8 mouse cellular contexts compared by ENCODE assay signal in genomic region chr7:4119344-4119902, GRCm38 (mm10). TPM values are rescaled to one million over a fixed set of nuclear protein-coding genes. Genes with fewer than 3 reads are reported as not detected.
DNase-seq lines count a peak whose midpoint lies in the region; ATAC-seq and TF ChIP-seq lines count a peak whose summit lies in the region.

Gene Ttyh1 (plus strand): TSS chr7:4119408.

- H3K4me3 ChIP-seq in kidney, adult 2 months (ENCODE audit: insufficient read depth, low read depth, low read length), result peak within 1 kb of the TSS; percentile 36
- H3K4me3 ChIP-seq in forebrain, postnatal 0 days (ENCODE audit: low read depth, low read length), result peak within 1 kb of the TSS; percentile 57
- H3K4me3 ChIP-seq in midbrain, embryonic 11.5 days (ENCODE audit: low read depth, low read length), result peak within 1 kb of the TSS; percentile 64

- peak; percentile 52 for TF ChIP-seq CTCF in kidney, adult 2 months (conservative IDR thresholded peaks at IDR 0.05; ENCODE audit: insufficient read depth, insufficient read length, low read depth, low read length)
- peak; percentile 92 for TF ChIP-seq CTCF in forebrain, postnatal 0 days (IDR thresholded peaks at IDR 0.05; ENCODE audit: low read depth)

- TF ChIP-seq POLR2A in kidney, adult 2 months (IDR thresholded peaks at IDR 0.05; ENCODE audit: low read depth, low read length), result no peak

- peak within 1 kb of the TSS; percentile 58 for H3K4me2 ChIP-seq in forebrain, postnatal 0 days (ENCODE audit: low read depth)
- H3K4me2 ChIP-seq in midbrain, embryonic 11.5 days, result peak within 1 kb of the TSS; percentile 77

- H3K27ac ChIP-seq in kidney, adult 2 months (ENCODE audit: insufficient read depth, low read depth, low read length), result no peak within 1 kb of the TSS
- H3K27ac ChIP-seq in forebrain, postnatal 0 days (ENCODE audit: low read depth, low read length), result peak within 1 kb of the TSS; percentile 52
- H3K27ac ChIP-seq in midbrain, embryonic 11.5 days (ENCODE audit: low read depth, low read length), result peak within 1 kb of the TSS; percentile 58

- peak within 1 kb of the TSS; percentile 80 for H3K9ac ChIP-seq in forebrain, postnatal 0 days
- peak within 1 kb of the TSS; percentile 81 for H3K9ac ChIP-seq in midbrain, embryonic 11.5 days (ENCODE audit: low read length)

- no peaks in the 10 kb centered on the region for H3K36me3 ChIP-seq in kidney, adult 2 months (ENCODE audit: control insufficient read depth, insufficient read depth, low read length)
- no peaks in the 10 kb centered on the region for H3K36me3 ChIP-seq in forebrain, postnatal 0 days (ENCODE audit: insufficient read depth)
- H3K36me3 ChIP-seq in midbrain, embryonic 11.5 days (ENCODE audit: control insufficient read depth, insufficient read depth, low read length), result no peaks in the 10 kb centered on the region

- H3K9me3 ChIP-seq in forebrain, postnatal 0 days (ENCODE audit: low read length), result no peaks in the 10 kb centered on the region
- H3K9me3 ChIP-seq in midbrain, embryonic 11.5 days (ENCODE audit: control insufficient read depth, low read length), result no peaks in the 10 kb centered on the region

- whole genome bisulfite sequencing in kidney, adult 2 months, result 3% methylated on average over 36 of the region's 37 CpGs
- WGBS in forebrain, postnatal 0 days, result 4% methylated on average over 35 of the region's 37 CpGs
- 2% methylated on average over 37 of the region's 37 CpGs for WGBS in midbrain, embryonic 11.5 days

- peak; percentile 20; the same call in 1 of the 2 replicates for ATAC-seq in forebrain, postnatal 0 days
- peak; percentile 22 for ATAC-seq in midbrain, embryonic 11.5 days (ENCODE audit: low FRiP score)

- H3K4me1 ChIP-seq in kidney, adult 2 months (ENCODE audit: control insufficient read depth, insufficient read depth, low read length), result no peaks in the 10 kb centered on the region
- H3K4me1 ChIP-seq in forebrain, postnatal 0 days (ENCODE audit: insufficient read depth), result peaks cover 10% of the 10 kb centered on the region
- H3K4me1 ChIP-seq in midbrain, embryonic 11.5 days (ENCODE audit: control insufficient read depth, insufficient read depth, low read length), result peaks cover 38% of the 10 kb centered on the region

- DNase-seq in kidney, adult 2 months, result peak; percentile 13
- DNase-seq in kidney, adult 11 months, result no peak
- DNase-seq in cerebellum, adult 18-20 months, result peak; percentile 75 to 88
- peak; percentile 83 for DNase-seq in forebrain, postnatal 0 days
- peak; percentile 78 to 84 for DNase-seq in layer of hippocampus, postnatal 10 days (ENCODE audit: low spot score in 2 of 2)
- peak; percentile 94 for DNase-seq in midbrain, embryonic 11.5 days (ENCODE audit: low spot score, missing footprints)
- peak; percentile 81 for DNase-seq in testis, postnatal 10 days (ENCODE audit: low spot score)
- DNase-seq in spleen, adult 12 weeks (ENCODE audit: low spot score), result no peak

- 0 out of 2 replicates have a peak, but pooled peaks cover 2% of the 10 kb centered on the region for H3K27me3 ChIP-seq in kidney, adult 2 months (replicated peaks; ENCODE audit: control insufficient read depth, insufficient read depth, low read length)
- no peaks in the 10 kb centered on the region for H3K27me3 ChIP-seq in forebrain, postnatal 0 days (ENCODE audit: insufficient read depth, low read length)
- no peaks in the 10 kb centered on the region for H3K27me3 ChIP-seq in midbrain, embryonic 11.5 days (ENCODE audit: control insufficient read depth, insufficient read depth, low read length)

RNA-seq across cellular contexts. Expression of gene Ttyh1, which starts in this region (rescaled TPM):
- 2.8 and 7.4 TPM in 2 replicates for polyA plus RNA-seq in kidney, adult 2 months (2012; rRNA removed)
- total RNA-seq in forebrain, postnatal 0 days (2014; rRNA removed), result 180 and 204 TPM in 2 replicates
- 90.0 and 160 TPM in 2 replicates for polyA plus RNA-seq in forebrain, postnatal 0 days (2015; fragmentation: Nextera tagmentation; extraction: Ambion mirVana)
- total RNA-seq in layer of hippocampus, postnatal 10 days (2021), result 100 to 1,000 TPM; 610 to 702 TPM
- 33.8 and 43.6 TPM in 2 replicates for polyA plus RNA-seq in midbrain, embryonic 11.5 days (2014; fragmentation: Nextera tagmentation; extraction: Ambion mirVana)

Comparison
In these comparisons a context has a peak if more than half of its experiments do, and no peak if none do; other contexts are left out.
1. DNase-seq: peak in kidney, adult 2 months (single experiment), cerebellum, adult 18-20 months (2 of 2), forebrain, postnatal 0 days (single experiment), layer of hippocampus, postnatal 10 days (2 of 2), midbrain, embryonic 11.5 days (single experiment) and testis, postnatal 10 days (single experiment); none in kidney, adult 11 months (single experiment) and spleen, adult 12 weeks (single experiment).
2. Peak in every context shown above with its lines, with median percentiles within 50 percentile points of each other: H3K4me3 ChIP-seq.